Mouse (Mus musculus) neural tube, embryonic 11.5 days (tissue): ENCODE results near the gene Cisd3. TPM values are rescaled to one million over a fixed set of nuclear protein-coding genes. Genes with fewer than 3 reads are reported as not detected.

Experiments used
- ATAC-seq: fragments of 200-750 bp; cut with Nextera tagmentation; 2 replicates; pipeline ENCODE4 v1.8.0; 2017; ENCODE audit warnings: moderate number of reproducible peaks, mild to moderate bottlenecking, moderate TSS enrichment, moderate library complexity; ENCODE audit not compliant: insufficient read depth, low FRiP score, low TSS enrichment
- DNase-seq: peaks from one replicate; pipeline ENCODE4 v3.0.0-alpha.2; 2015; ENCODE audit warnings: low spot score
- H3K27ac ChIP-seq: fragments of 300-500 bp; sonication (generic); 2 replicates; pipeline ENCODE4 v1.5.1; 2014; ENCODE audit warnings: low read depth, mild to moderate bottlenecking, low read length
- H3K27me3 ChIP-seq: fragments of 300-500 bp; sonication (generic); 2 replicates; pipeline ENCODE4 v1.6.1; 2014; ENCODE audit warnings: mild to moderate bottlenecking, low read length, mixed read lengths; ENCODE audit not compliant: control insufficient read depth, insufficient read depth
- H3K36me3 ChIP-seq: fragments of 300-500 bp; sonication (generic); 2 replicates; pipeline ENCODE4 v1.6.1; 2014; ENCODE audit warnings: mild to moderate bottlenecking, low read length, moderate library complexity, mixed read lengths; ENCODE audit not compliant: control insufficient read depth, insufficient read depth
- H3K4me1 ChIP-seq: fragments of 300-500 bp; sonication (generic); 2 replicates; pipeline ENCODE4 v1.6.1; 2014; ENCODE audit warnings: low read length, mixed read lengths; ENCODE audit not compliant: control insufficient read depth, insufficient read depth
- H3K4me2 ChIP-seq: fragments of 300-500 bp; sonication (generic); 2 replicates; pipeline ENCODE4 v1.6.1; 2014; ENCODE audit warnings: low read depth, mild to moderate bottlenecking, moderate library complexity
- H3K4me3 ChIP-seq: fragments of 300-500 bp; sonication (generic); 2 replicates; pipeline ENCODE4 v1.5.1; 2014; ENCODE audit warnings: low read depth, low read length
- H3K9ac ChIP-seq: fragments of 300-500 bp; sonication (generic); 2 replicates; pipeline ENCODE4 v1.6.1; 2014; ENCODE audit warnings: mild to moderate bottlenecking, low read length
- H3K9me3 ChIP-seq: fragments of 300-500 bp; sonication (generic); 2 replicates; pipeline ENCODE4 v1.6.1; 2016; ENCODE audit warnings: low read length; ENCODE audit not compliant: control insufficient read depth
- WGBS: fragments of 180-500 bp; shearing (Covaris S2); extraction: QIAGEN DNeasy Blood & Tissue Kit; methylation state at CpG from one replicate; pipeline ENCODE4 v1.1.7; 2014; 5-methylcytosine and 5-hydroxymethylcytosine counted together
- polyA plus RNA-seq: library from polyadenylated mRNA; unstranded; fragments of >200 nt; fragmentation: Nextera tagmentation; extraction: Ambion mirVana; gene quantifications from 2 replicates; pipeline ENCODE4 v1.2.1, GENCODE M21; 2014

The Cisd3 gene
- polyA plus RNA-seq, 1 experiment from 2014 or later = 20.2 TPM

DNA sequence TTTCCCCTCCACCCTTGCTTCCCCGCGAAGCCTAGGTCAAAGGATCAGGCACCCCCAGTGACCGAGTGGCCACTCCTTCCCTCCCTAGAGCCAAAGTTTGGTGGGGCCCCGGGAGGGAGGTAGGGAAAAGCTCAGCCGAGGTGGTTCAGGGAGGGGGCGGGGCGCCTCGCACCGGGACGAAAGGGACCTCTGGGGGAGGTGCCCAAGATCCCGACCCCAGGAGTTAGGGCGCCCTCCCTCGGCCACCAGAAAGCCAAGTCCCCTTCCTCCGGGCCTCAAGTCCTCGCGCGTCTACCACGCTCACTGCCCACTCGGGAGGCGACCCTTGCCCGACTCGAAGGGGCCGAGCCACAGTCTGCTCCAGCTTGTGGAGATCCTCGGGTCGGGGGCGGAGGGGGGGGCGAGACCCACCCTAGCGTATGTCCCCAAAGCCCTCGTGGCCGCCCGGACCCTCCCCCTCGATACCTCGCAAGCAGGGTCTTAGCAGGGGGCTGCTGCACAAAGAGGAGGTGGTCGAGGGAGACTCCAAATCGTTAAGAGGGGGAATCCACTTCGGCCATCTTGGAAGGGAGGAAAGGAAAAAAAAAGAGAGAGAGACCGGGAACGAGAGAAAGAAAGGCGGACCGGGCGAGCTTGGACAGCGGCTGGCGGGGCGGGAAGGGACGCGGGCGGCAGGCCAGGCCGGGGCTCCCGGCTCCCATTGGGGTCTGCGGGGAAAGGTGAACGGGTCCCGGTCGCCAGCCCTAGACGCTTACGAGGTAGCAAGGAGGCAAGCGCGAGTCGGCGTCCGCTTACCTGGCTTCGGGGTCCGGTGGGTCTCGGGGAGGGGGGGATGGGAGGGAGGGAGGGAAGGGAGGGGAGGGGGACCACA lies 13.3 kb downstream of the Cisd3 start:
- Histone ChIP-seq H3K9ac (peak overlapping the region; percentile 95), H3K4me3 (peak overlapping the region; percentile 79), H3K36me3 (no peaks in the 10 kb centered on the region), H3K27me3 (no peaks in the 10 kb centered on the region), H3K9me3 (no peaks in the 10 kb centered on the region), H3K4me1 (peaks cover 59% of the 10 kb centered on the region), H3K27ac (peak overlapping the region; percentile 97), H3K4me2 (peak overlapping the region; percentile 93)
- DNase-seq (peak; percentile 81), ATAC-seq (peak; percentile 1; the same call in 1 of the 2 replicates)
- WGBS = under 1% methylated on average over 49 of the region's 63 CpGs

DNA sequence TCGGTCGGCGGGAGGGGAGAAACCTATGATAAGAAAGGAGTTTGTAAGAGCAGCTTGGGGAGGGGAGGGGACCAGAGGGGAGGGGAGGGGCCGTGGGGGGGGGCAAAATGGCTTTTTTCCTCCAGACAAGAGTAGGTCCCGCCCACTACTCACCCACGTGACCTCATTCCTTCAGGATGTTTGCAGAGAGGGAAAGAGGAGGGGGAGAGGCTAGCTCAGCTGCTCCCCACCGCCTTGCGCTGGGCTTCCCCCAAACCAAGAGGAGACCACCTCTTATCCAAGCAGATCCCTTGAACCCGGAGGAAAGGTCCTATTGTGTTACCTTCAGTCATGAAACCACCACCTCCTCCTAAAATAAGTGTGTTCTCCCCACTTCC lies 14.0 kb downstream of the Cisd3 start:
- peak; percentile 45 for ATAC-seq
- Histone ChIP-seq H3K27ac (peak overlapping the region; percentile 97), H3K4me1 (peaks cover 63% of the 10 kb centered on the region), H3K4me3 (peak overlapping the region; percentile 79), H3K9ac (peak overlapping the region; percentile 95), H3K9me3 (no peaks in the 10 kb centered on the region), H3K27me3 (no peaks in the 10 kb centered on the region), H3K4me2 (peak overlapping the region; percentile 93), H3K36me3 (no peaks in the 10 kb centered on the region)
- 0% methylated on average over 6 of the region's 9 CpGs for WGBS
- DNase-seq = peak; percentile 93

DNA sequence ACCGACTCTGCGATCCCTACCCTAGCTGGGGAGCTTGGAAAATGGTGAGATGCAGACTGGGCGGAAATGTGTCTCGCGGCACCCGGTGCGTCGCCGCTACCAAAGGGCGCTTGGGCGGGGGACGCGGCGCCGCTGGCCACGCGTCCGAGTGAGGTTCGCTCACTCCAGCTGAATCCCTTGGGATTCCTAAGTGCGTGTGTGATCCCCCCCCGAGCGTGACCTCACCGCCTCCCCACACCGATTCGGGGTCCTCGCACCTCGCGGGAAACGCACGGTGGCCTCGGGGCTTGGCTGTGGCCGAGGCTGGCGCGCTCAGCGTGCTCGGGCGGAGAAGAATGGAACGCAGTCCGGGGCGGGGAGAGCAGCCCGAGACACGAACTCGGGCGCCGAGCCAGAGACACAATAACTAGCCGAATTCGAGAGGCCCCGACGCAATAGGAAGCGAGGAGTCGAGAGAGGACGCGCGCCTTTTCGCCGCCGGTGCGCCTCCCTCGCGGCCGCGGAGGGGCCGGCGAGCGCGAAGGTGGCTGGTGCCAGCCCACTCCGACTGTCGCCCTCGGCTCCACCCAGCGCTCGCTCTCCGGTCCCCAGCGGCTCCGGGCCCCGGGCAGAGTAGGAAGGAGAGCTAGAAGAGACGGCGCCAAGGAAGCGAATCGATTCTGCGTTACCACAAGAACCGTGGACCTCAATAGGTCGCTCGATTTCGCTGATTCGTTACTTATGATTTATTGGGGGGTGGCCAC lies 14.5 kb downstream of the Cisd3 start, which contains the start of gene Pcgf2:
TSS of gene Pcgf2 (minus strand) at position 495 of the 743 bp plus-strand sequence.
- peaks cover 57% of the 10 kb centered on the region for H3K4me1 ChIP-seq
- DNase-seq = peak; percentile 82
- peak within 1 kb of the TSS; percentile 95 for H3K9ac ChIP-seq
- no peaks in the 10 kb centered on the region for H3K36me3 ChIP-seq
- peak within 1 kb of the TSS; percentile 93 for H3K4me2 ChIP-seq
- peak within 1 kb of the TSS; percentile 79 for H3K4me3 ChIP-seq
- under 1% methylated on average over 85 of the region's 85 CpGs for WGBS
- peak within 1 kb of the TSS; percentile 97 for H3K27ac ChIP-seq
- ATAC-seq = peak; percentile 10
- H3K9me3 ChIP-seq = no peaks in the 10 kb centered on the region
- no peaks in the 10 kb centered on the region for H3K27me3 ChIP-seq

DNA sequence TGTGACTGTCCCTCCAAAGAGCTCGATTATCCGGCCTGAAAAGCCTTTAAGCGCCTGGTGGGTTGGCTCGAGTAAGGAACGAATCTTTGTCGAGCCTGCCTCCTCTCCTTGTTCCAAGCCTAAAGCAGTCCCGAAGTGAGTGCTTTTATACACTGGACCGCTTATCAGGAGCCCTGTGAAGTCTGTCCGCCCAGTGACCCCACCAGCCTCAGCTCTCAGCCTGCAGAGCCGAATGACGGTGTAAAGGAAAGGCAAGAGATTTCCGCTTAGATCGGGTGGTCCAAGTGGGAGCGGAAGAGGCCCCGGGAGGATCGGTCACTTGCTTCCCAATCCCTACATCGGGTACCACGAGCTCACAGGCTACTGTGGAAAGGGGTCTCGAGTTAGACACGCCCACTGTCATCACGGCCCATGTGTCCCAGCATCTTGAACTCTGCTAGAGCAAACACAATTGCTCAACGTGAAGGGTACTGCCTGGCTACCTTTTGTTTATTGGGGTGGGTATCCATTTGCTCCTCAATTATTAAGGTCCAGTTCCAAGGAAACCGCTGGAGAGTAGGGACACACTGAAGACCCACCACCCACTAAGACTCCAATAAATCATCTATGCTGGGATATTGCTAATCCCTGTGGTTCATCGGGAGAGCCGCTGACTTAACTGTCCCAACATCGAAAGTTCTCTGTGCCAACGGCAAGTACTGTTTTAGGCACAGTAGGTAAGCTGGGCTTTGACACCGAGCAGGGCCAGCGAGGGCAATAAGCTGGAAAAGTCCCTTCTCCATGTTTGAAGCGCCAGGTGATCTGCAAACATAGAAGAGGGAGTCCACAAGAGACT lies 15.3 kb downstream of the Cisd3 start:
- Histone ChIP-seq H3K27ac (peak overlapping the region; percentile 97), H3K36me3 (no peaks in the 10 kb centered on the region), H3K9me3 (no peaks in the 10 kb centered on the region), H3K27me3 (no peaks in the 10 kb centered on the region), H3K4me3 (peak overlapping the region; percentile 79), H3K4me1 (peaks cover 49% of the 10 kb centered on the region), H3K9ac (peak overlapping the region; percentile 88), H3K4me2 (peak overlapping the region; percentile 93)
- ATAC-seq (no peak), DNase-seq (peak; percentile 60)
- WGBS = 16% methylated on average over 30 of the region's 30 CpGs

DNA sequence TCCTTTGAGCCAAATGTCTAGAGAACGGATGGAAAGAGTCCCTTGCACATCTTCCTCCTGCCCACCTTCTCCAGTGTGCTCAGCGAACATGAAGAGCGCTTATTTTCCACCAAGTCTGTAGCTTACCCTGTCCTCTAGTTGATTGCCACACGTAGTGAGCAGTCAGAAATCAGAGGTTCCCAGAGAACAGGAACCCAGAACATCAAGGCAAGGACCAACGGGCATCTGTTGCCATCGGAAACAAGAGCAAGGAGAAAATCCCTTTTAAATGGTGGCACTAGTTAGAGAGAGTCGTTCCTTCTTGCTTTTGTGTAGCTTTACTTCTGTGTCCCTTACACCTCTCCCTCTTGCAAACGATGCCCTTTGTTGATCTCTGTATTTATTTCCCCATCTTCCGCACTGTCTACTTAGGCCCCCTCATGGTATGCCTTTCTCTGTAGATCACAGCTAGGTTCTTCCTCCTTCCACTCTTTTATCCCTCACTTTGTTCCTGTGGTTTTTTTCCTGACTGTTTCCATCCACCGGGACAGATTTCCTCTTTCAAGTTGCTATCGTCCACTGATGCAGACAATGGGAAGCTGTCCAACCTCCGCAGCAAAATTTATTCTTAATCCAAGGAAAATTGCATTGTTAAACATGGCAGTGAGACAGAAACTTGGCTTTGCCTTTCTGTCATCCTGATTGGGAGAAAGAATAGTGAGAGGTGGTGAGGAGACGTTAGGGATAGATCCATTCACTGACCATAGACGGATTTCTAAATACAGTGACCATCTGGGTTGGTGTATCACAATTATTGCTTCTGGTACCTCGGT lies 16.2 kb downstream of the Cisd3 start:
- Histone ChIP-seq H3K27me3 (no peaks in the 10 kb centered on the region), H3K9me3 (no peaks in the 10 kb centered on the region), H3K27ac (no peak overlapping the region), H3K9ac (no peak overlapping the region), H3K4me1 (peaks cover 41% of the 10 kb centered on the region), H3K4me3 (peak overlapping the region; percentile 83), H3K36me3 (peaks cover 1% of the 10 kb centered on the region; the same call in 1 of the 2 replicates), H3K4me2 (peak overlapping the region; percentile 93)
- ATAC-seq (no peak), DNase-seq (no peak)
- WGBS = 54% methylated on average over 15 of the region's 15 CpGs

DNA sequence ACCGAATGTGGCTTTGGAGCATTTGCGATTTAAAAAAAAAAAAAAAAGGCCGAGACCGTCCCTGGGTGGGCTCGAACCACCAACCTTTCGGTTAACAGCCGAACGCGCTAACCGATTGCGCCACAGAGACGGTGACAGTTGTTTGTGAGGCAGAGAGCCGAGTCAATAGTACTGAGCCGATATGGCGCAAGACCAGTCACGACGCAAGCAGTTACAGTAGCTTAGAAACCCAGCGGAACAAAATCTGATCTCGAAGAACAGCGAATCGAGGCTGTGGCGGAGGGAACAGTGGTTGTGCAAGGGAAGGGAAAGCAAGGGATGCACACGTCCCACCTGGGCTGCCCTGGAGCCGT lies 16.7 kb downstream of the Cisd3 start:
- Histone ChIP-seq H3K4me1 (peaks cover 35% of the 10 kb centered on the region), H3K4me2 (peak overlapping the region; percentile 93), H3K4me3 (peak overlapping the region; percentile 83), H3K9me3 (no peaks in the 10 kb centered on the region), H3K9ac (peak overlapping the region; percentile 66), H3K36me3 (peaks cover 7% of the 10 kb centered on the region), H3K27me3 (no peaks in the 10 kb centered on the region), H3K27ac (peak overlapping the region; percentile 79)
- ATAC-seq (no peak), DNase-seq (peak; percentile 89)
- WGBS = under 1% methylated on average over 24 of the region's 24 CpGs

DNA sequence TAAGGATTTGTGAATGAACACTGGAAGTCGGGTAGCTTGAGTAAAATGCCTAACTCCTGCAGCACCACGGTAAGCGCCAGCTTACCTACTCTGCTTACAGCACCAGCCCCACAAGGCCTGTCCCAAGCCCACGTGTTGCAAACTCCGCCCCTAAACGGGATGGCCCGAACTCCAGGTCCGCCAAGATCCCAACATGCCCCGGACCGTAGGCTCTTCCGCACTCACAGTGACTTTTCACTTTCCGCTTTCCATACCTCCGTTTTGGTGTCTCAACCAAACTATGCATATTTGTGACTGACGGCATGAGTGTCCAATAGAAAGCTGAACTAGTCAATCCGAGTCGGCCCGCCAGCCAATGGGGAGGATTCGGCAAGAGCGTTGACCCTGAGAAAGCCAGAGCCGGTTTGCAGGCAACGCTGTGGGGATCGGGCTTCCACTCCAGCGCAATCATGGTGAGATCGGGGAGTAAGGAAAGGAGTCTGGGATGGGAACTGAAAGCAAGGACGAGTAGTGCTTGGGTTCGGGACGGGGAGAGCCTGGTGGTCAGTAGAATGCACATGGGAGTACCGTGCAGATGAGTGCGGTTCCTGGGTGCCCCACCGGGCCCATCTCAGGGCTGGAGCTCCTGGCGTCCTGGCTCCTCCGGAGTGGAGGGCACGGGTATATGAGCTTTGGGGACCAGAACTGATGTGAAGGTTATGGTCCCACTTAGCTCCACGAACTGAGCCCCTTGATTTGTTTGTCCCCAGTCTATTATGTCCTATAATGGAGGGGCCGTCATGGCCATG lies 17.6 kb downstream of the Cisd3 start, which contains the start of gene Psmb3:
TSS of gene Psmb3 (plus strand) at position 361 of the 788 bp plus-strand sequence.
- no peaks in the 10 kb centered on the region for H3K27me3 ChIP-seq
- peak within 1 kb of the TSS; percentile 83 for H3K4me3 ChIP-seq
- peaks cover 26% of the 10 kb centered on the region for H3K4me1 ChIP-seq
- H3K9ac ChIP-seq = peak within 1 kb of the TSS; percentile 84
- H3K9me3 ChIP-seq = no peaks in the 10 kb centered on the region
- ATAC-seq (peak; percentile 77), DNase-seq (peak; percentile 95)
- H3K4me2 ChIP-seq = peak within 1 kb of the TSS; percentile 93
- peaks cover 7% of the 10 kb centered on the region for H3K36me3 ChIP-seq
- peak within 1 kb of the TSS; percentile 79 for H3K27ac ChIP-seq
- WGBS = under 1% methylated on average over 35 of the region's 35 CpGs
